Mouse (Mus musculus): Measurements from ENCODE around the gene Fryl. TPM values are rescaled to one million over a fixed set of nuclear protein-coding genes. Genes with fewer than 3 reads are reported as not detected.
A peak's percentile ranks its signal among the peaks of the same experiment; 100 is the strongest.
"Not testable (repeated sequence)": the region's sequence is repeated elsewhere in the genome, so short reads cannot be mapped to it uniquely, and the experiment has no call there.

Fryl gene
- polyA plus RNA-seq, 1 experiment from 2014 or later = 22.5 TPM

- no peak overlapping the region for H3K9ac ChIP-seq
- H3K4me2 ChIP-seq (replicated peaks) = peak overlapping the region; percentile 80
- H3K4me3 ChIP-seq = peak overlapping the region; percentile 45
Observed at GRCm38 (mm10) chr5:73007582-73007959, 248.8 kb downstream of the Fryl start.

GRCm38 (mm10) chr5:73006784-73007581, 249.4 kb downstream of the Fryl start, which contains the start of gene Slc10a4:
TSS of gene Slc10a4 (plus strand) at chr5:73006883.
- peak within 1 kb of the TSS; percentile 45 for H3K4me3 ChIP-seq
- H3K4me1 ChIP-seq = peaks cover 7% of the 10 kb centered on the region; the same call in 1 of the 2 replicates
- no peaks in the 10 kb centered on the region for H3K9me3 ChIP-seq
- peaks cover 55% of the 10 kb centered on the region for H3K27me3 ChIP-seq
- no peak within 1 kb of the TSS for H3K27ac ChIP-seq
- ATAC-seq (ENCODE audit: low FRiP score, low read depth) = peak; percentile 40; the same call in 1 of the 2 replicates
- H3K4me2 ChIP-seq (replicated peaks) = peak within 1 kb of the TSS; percentile 80
- peak within 1 kb of the TSS; percentile 63 for H3K9ac ChIP-seq
- 8% methylated on average over 65 of the region's 65 CpGs for WGBS
- no peaks in the 10 kb centered on the region for H3K36me3 ChIP-seq

More at GRCm38 (mm10) chr5:73007582-73007959, 248.8 kb downstream of the Fryl start:
- Histone ChIP-seq H3K27me3 (peaks cover 59% of the 10 kb centered on the region), H3K27ac (no peak overlapping the region), H3K36me3 (no peaks in the 10 kb centered on the region), H3K9me3 (no peaks in the 10 kb centered on the region), H3K4me1 (peaks cover 7% of the 10 kb centered on the region; the same call in 1 of the 2 replicates)
- no peak for ATAC-seq (ENCODE audit: low FRiP score, low read depth)
- WGBS = 32% methylated on average over 5 of the region's 5 CpGs

- no peak for ATAC-seq (ENCODE audit: low FRiP score, low read depth)
- no peaks in the 10 kb centered on the region for H3K9me3 ChIP-seq
- H3K27me3 ChIP-seq = peaks cover 52% of the 10 kb centered on the region
- no peak overlapping the region for H3K4me3 ChIP-seq
- H3K4me2 ChIP-seq (replicated peaks) = no peak overlapping the region
- H3K36me3 ChIP-seq = no peaks in the 10 kb centered on the region
- H3K27ac ChIP-seq = no peak overlapping the region
- H3K4me1 ChIP-seq = peaks cover 7% of the 10 kb centered on the region; the same call in 1 of the 2 replicates
- H3K9ac ChIP-seq = no peak overlapping the region
- WGBS = 84% methylated on average over 5 of the region's 5 CpGs
Observed at GRCm38 (mm10) chr5:73004046-73004445, 252.4 kb downstream of the Fryl start.

DNA sequence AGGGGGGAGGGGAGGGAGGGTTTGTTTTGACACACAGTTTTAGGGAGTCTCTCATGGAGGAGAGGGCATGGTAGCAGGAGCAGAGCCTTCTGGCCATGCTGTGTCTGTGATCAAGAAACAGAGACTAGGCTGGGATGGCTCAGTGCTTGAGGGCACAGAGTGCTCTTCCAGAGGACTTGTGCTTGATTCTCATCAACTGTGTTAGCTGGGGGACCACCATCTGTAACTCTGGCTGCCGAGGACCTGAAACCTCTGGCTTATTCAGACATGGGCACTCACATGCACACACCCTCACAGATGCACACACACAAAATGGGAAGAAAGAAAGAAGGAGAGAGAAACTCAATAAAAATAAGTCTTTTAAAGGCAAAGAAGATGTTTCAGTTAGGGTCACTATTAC, 257.9 kb downstream of the Fryl start:
- not testable (repeated sequence) for H3K4me1 ChIP-seq; H3K27me3 ChIP-seq; H3K27ac ChIP-seq; H3K4me2 ChIP-seq (replicated peaks); H3K36me3 ChIP-seq; ATAC-seq (ENCODE audit: low FRiP score, low read depth); H3K9ac ChIP-seq; H3K9me3 ChIP-seq; H3K4me3 ChIP-seq
- whole genome bisulfite sequencing = 78% methylated on average over 1 of the region's 1 CpGs

DNA sequence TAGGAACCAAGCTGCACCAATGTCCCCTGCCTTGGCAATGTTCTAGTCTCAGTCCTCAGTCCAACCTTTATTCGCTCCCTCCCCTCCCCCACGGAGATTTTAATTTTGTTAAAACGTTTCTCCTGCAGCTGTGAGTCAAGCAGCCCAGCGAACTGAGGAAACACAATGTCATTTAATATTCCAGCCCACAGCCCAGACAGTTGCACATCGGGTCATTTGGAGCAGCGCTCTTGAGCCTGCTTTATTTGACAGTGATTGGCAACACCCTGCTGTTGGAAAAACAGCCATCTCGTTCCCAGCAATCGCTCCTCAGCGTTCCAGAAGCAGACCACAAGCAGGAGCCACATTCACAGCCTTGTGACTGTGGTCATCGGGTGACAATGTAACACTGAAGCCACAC, 261.0 kb downstream of the Fryl start:
- WGBS = 43% methylated on average over 10 of the region's 10 CpGs
- no peak overlapping the region for H3K9ac ChIP-seq
- H3K4me3 ChIP-seq = no peak overlapping the region
- 0 out of 2 replicates have a peak, but pooled peaks cover 4% of the 10 kb centered on the region for H3K4me1 ChIP-seq
- ATAC-seq (ENCODE audit: low FRiP score, low read depth) = no peak
- H3K36me3 ChIP-seq = no peaks in the 10 kb centered on the region
- H3K9me3 ChIP-seq = no peaks in the 10 kb centered on the region
- H3K27me3 ChIP-seq = no peaks in the 10 kb centered on the region
- H3K4me2 ChIP-seq (replicated peaks) = no peak overlapping the region
- H3K27ac ChIP-seq = no peak overlapping the region

- WGBS = 69% methylated on average over 2 of the region's 2 CpGs
- H3K27me3 ChIP-seq = no peaks in the 10 kb centered on the region
- no peaks in the 10 kb centered on the region for H3K9me3 ChIP-seq
- ATAC-seq (ENCODE audit: low FRiP score, low read depth) = no peak
- no peak overlapping the region for H3K4me3 ChIP-seq
- H3K27ac ChIP-seq = no peak overlapping the region
- H3K4me1 ChIP-seq = 0 out of 2 replicates have a peak, but pooled peaks cover 4% of the 10 kb centered on the region
- no peak overlapping the region for H3K4me2 ChIP-seq (replicated peaks)
- no peak overlapping the region for H3K9ac ChIP-seq
- H3K36me3 ChIP-seq = no peaks in the 10 kb centered on the region
Observed at GRCm38 (mm10) chr5:72994928-72995327, 261.5 kb downstream of the Fryl start.

DNA sequence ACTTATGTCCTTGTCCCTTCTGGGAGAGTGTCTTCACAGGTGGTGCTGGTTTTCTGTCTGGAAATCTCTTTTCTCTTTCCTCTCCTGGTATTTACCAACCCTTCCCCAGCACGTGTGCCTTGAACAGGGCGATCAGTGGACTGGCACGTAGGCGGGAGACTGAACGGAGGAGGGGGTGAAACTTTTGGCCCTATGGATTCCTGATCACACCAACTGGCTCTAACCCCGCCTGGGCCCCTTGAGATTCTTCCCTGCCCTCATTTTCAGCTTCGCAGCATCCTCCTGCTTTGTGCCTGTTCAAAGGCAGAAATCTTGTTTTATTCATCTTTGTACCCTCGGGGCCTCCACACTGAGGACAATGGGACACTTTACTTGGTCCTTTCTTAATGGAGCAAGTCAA, 262.0 kb downstream of the Fryl start:
- 0 out of 2 replicates have a peak, but pooled peaks cover 4% of the 10 kb centered on the region for H3K4me1 ChIP-seq
- no peak overlapping the region for H3K9ac ChIP-seq
- WGBS = 72% methylated on average over 8 of the region's 8 CpGs
- H3K4me3 ChIP-seq = no peak overlapping the region
- no peaks in the 10 kb centered on the region for H3K27me3 ChIP-seq
- no peak for ATAC-seq (ENCODE audit: low FRiP score, low read depth)
- H3K36me3 ChIP-seq = no peaks in the 10 kb centered on the region
- no peak overlapping the region for H3K4me2 ChIP-seq (replicated peaks)
- H3K9me3 ChIP-seq = no peaks in the 10 kb centered on the region
- no peak overlapping the region for H3K27ac ChIP-seq

DNA sequence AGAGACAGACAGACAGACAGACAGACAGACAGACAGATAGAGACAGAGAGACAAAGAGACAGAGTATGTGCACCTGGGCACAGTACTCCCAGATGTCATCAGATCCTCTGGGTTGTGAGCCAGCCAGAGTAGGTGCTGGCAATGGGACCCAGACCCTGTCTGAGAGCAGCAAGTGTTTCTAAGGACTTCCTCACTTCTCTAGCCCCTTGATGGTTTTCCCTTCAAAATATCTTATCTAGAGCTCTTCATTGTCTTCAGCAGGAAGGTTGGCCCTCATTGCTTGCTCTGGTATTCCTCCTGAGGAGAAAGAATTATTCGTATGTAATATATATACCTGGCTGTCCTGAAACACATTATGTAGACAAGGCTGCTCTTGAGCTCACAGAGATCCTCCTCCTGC, 263.9 kb downstream of the Fryl start:
- Histone ChIP-seq H3K36me3 (no peaks in the 10 kb centered on the region), H3K4me1 (0 out of 2 replicates have a peak, but pooled peaks cover 4% of the 10 kb centered on the region), H3K4me3 (no peak overlapping the region), H3K27ac (no peak overlapping the region), H3K9me3 (no peaks in the 10 kb centered on the region), H3K9ac (no peak overlapping the region), H3K4me2 (replicated peaks) (no peak overlapping the region), H3K27me3 (no peaks in the 10 kb centered on the region)
- WGBS = 89% methylated on average over 1 of the region's 1 CpGs
- no peak for ATAC-seq (ENCODE audit: low FRiP score, low read depth)

GRCm38 (mm10) chr5:72989756-72990155, 266.7 kb downstream of the Fryl start:
- Histone ChIP-seq H3K27me3 (no peaks in the 10 kb centered on the region), H3K9ac (no peak overlapping the region), H3K36me3 (no peaks in the 10 kb centered on the region), H3K4me3 (no peak overlapping the region), H3K4me1 (0 out of 2 replicates have a peak, but pooled peaks cover 3% of the 10 kb centered on the region), H3K27ac (no peak overlapping the region), H3K9me3 (no peaks in the 10 kb centered on the region), H3K4me2 (replicated peaks) (no peak overlapping the region)
- WGBS = 66% methylated on average over 8 of the region's 8 CpGs
- no peak for ATAC-seq (ENCODE audit: low FRiP score, low read depth)

DNA sequence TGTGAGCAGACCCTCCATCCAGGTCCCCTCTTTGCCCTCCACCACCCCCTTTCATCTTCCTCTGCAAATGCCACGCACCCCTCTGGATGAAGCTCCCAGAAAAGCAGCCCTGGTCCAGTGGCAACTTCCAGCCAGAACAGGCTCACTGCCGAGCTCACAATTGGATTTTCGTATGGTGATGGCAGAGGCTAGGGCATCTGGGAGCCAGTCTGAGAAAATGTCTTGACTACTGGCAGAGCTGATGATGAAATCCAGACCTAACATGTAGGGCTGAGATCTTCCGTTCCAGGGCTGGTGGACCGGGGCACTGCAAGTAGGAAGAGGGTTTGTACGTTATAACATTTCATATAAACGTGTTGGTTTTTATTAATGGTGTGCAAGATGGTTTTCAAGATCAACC, 268.6 kb downstream of the Fryl start:
- Histone ChIP-seq H3K9ac (no peak overlapping the region), H3K27ac (no peak overlapping the region), H3K36me3 (no peaks in the 10 kb centered on the region), H3K4me3 (no peak overlapping the region), H3K4me1 (peaks cover 9% of the 10 kb centered on the region; the same call in 1 of the 2 replicates), H3K4me2 (replicated peaks) (no peak overlapping the region), H3K27me3 (no peaks in the 10 kb centered on the region), H3K9me3 (no peaks in the 10 kb centered on the region)
- WGBS = 70% methylated on average over 7 of the region's 7 CpGs
- ATAC-seq (ENCODE audit: low FRiP score, low read depth) = no peak

DNA sequence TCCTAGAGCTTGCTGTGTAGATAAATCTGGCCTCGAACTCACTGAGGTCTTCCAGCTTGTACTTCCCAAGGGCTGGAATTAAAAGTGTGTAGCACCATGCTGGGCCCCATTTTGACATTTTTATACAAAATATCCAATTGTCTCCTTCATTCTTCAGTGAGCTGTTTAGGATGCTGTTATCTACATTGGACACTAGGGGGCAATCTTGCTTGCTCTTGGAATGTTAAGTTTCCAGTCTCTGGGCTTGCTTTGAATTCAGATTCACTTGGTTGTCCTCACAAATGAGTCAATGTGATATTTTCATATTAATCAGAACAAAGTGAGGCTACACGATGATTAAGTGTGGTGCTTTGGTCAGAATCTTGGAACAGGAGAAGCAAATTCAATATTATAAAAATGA, 272.3 kb downstream of the Fryl start:
- Histone ChIP-seq H3K9me3 (no peaks in the 10 kb centered on the region), H3K4me1 (peaks cover 9% of the 10 kb centered on the region; the same call in 1 of the 2 replicates), H3K4me2 (replicated peaks) (no peak overlapping the region), H3K27me3 (no peaks in the 10 kb centered on the region), H3K4me3 (no peak overlapping the region), H3K9ac (no peak overlapping the region), H3K27ac (no peak overlapping the region), H3K36me3 (peaks cover 15% of the 10 kb centered on the region)
- no peak for ATAC-seq (ENCODE audit: low FRiP score, low read depth)
- WGBS = 9% methylated on average over 2 of the region's 2 CpGs

DNA sequence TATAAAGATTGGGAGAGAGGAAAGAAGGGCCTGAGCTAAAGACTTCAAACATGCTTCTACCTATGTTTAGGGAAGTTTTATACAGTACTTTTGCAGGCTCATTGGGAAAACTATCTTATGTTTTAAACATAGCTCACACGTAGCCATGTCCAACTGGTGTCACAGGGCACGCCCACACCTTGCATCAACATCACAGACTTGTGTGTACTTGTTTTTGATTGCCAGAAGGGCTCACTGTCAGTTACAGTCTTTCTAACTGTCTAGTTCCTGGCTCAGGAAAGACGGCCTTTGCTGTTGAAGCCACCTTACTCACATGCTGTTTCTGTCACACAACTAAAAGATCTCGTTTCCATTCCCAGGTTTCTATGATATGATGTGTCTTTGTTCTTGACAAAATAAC, 279.9 kb downstream of the Fryl start:
- ATAC-seq (ENCODE audit: low FRiP score, low read depth) = no peak
- no peaks in the 10 kb centered on the region for H3K9me3 ChIP-seq
- no peak overlapping the region for H3K27ac ChIP-seq
- H3K9ac ChIP-seq = no peak overlapping the region
- H3K4me1 ChIP-seq = no peaks in the 10 kb centered on the region
- H3K4me3 ChIP-seq = no peak overlapping the region
- no peaks in the 10 kb centered on the region for H3K27me3 ChIP-seq
- peaks cover 63% of the 10 kb centered on the region for H3K36me3 ChIP-seq
- 86% methylated on average over 4 of the region's 4 CpGs for WGBS
- no peak overlapping the region for H3K4me2 ChIP-seq (replicated peaks)
